Mouse (Mus musculus) liver, embryonic 14.5 days (tissue): ENCODE measurements around the gene Ccna1.

ENCODE experiments used
- CTCF ChIP-seq: IDR thresholded peaks from 2 replicates; pipeline ENCODE4 v1.5.1; 2016; ENCODE audit warnings: antibody characterized with exemption, low read depth, control low read depth
- EP300 ChIP-seq: IDR thresholded peaks from 2 replicates; pipeline ENCODE4 v1.6.1; 2016; ENCODE audit warnings: antibody characterized with exemption, low read depth

GRCm38 (mm10) chr3:55086948-55087347 is 31.6 kb upstream of the Ccna1 start:
- TF ChIP-seq EP300 (no peak), CTCF (no peak)
